Mouse (Mus musculus) stomach, postnatal 0 days (tissue): Measurements from ENCODE around the gene Myl4.

Experiments
- CTCF ChIP-seq: IDR thresholded peaks from 2 replicates; pipeline ENCODE4 v1.5.1; 2016; ENCODE audit warnings: antibody characterized with exemption, low read depth, mild to moderate bottlenecking, moderate library complexity
- EP300 ChIP-seq: optimal IDR thresholded peaks from 2 replicates; pipeline ENCODE3; 2016; ENCODE audit warnings: antibody characterized with exemption

DNA sequence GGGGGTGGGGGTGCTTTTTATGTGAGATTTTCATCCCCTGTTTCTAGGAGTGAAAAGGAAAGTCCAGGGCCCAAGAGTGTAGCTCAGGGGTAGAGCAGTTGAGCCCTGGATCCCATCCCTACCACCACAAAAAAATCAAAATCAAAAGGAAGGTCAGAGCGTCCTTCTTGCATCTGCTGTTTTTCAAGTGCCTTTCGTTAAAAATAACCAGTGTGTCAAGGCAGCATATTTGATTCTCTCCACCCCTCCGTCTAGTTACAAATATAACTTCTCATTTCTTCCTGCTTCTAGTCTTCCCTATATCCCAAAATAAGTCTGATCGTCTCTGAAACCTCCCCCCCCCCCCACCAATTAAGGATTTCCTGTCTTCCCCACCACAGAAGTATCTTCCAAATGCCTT, 7.6 kb downstream of the Myl4 start:
- TF ChIP-seq CTCF (no peak), EP300 (no peak)
